Mouse (Mus musculus) heart, postnatal 0 days (tissue): Measurements from ENCODE around the gene Gcnt3. TPM values are rescaled to one million over a fixed set of nuclear protein-coding genes. Genes with fewer than 3 reads are reported as not detected.

Experiments used
- ATAC-seq: fragments of 200-750 bp; cut with Nextera tagmentation; 2 replicates; pipeline ENCODE4 v1.8.0; 2017; ENCODE audit warnings: low read depth, moderate number of reproducible peaks, moderate library complexity; ENCODE audit not compliant: insufficient read depth
- DNase-seq: peaks from one replicate; pipeline ENCODE4 v3.0.0-alpha.2; 2016; ENCODE audit warnings: low spot score
- H3K27ac ChIP-seq: fragments of 300-500 bp; sonication (generic); 2 replicates; pipeline ENCODE4 v1.5.1; 2014; ENCODE audit warnings: low read depth, mild to moderate bottlenecking
- H3K27me3 ChIP-seq: fragments of 300-500 bp; sonication (generic); 2 replicates; pipeline ENCODE4 v1.6.1; 2014; ENCODE audit warnings: low read length, mixed read lengths; ENCODE audit not compliant: control insufficient read depth, insufficient read depth
- H3K36me3 ChIP-seq: fragments of 300-500 bp; sonication (generic); replicated peaks from 2 replicates; pipeline ENCODE4 v1.6.1; 2014; ENCODE audit warnings: low read length, mixed read lengths; ENCODE audit not compliant: control insufficient read depth, insufficient read depth
- H3K4me1 ChIP-seq: fragments of 300-500 bp; sonication (generic); 2 replicates; pipeline ENCODE4 v1.6.1; 2014; ENCODE audit warnings: antibody characterized with exemption; ENCODE audit not compliant: control insufficient read depth, insufficient read depth
- H3K4me2 ChIP-seq: fragments of 300-500 bp; sonication (generic); 2 replicates; pipeline ENCODE4 v1.6.1; 2014; ENCODE audit warnings: low read depth, mild to moderate bottlenecking, low read length, moderate library complexity
- H3K4me3 ChIP-seq: fragments of 300-500 bp; sonication (generic); 2 replicates; pipeline ENCODE4 v1.5.1; 2014; ENCODE audit warnings: low read depth, low read length
- H3K9ac ChIP-seq: fragments of 300-500 bp; sonication (generic); replicated peaks from 2 replicates; pipeline ENCODE4 v1.6.1; 2014; ENCODE audit warnings: low read depth, low read length, mixed read lengths
- H3K9me3 ChIP-seq: fragments of 300-500 bp; sonication (generic); replicated peaks from 2 replicates; pipeline ENCODE4 v1.6.1; 2016; ENCODE audit warnings: low read length; ENCODE audit not compliant: control insufficient read depth
- CTCF ChIP-seq: IDR thresholded peaks from 2 replicates; pipeline ENCODE4 v1.5.1; 2016; ENCODE audit warnings: antibody characterized with exemption, control low read depth, low read depth
- EP300 ChIP-seq: IDR thresholded peaks from 2 replicates; pipeline ENCODE4 v1.6.1; 2016; ENCODE audit warnings: antibody characterized with exemption, low read depth
- WGBS: fragments of 180-500 bp; shearing (Covaris S2); extraction: QIAGEN DNeasy Blood & Tissue Kit; methylation state at CpG from one replicate; pipeline ENCODE4 v1.1.7; 2014; 5-methylcytosine and 5-hydroxymethylcytosine counted together
- polyA plus RNA-seq: library from polyadenylated mRNA; unstranded; fragments of >200 nt; fragmentation: Nextera tagmentation; extraction: Ambion mirVana; gene quantifications from 2 replicates; pipeline ENCODE4 v1.2.1, GENCODE M21; 2015
- total RNA-seq: library from RNA; depleted of rRNA; stranded (reverse); fragments of >200 nt; gene quantifications from 2 replicates; pipeline ENCODE4 v1.2.3, GENCODE M21; 2014; ENCODE audit warnings: low replicate concordance

Gcnt3 gene
- total and polyA plus RNA-seq, 2 experiments from 2014 or later = 0.04 TPM; not detected in 1

DNA sequence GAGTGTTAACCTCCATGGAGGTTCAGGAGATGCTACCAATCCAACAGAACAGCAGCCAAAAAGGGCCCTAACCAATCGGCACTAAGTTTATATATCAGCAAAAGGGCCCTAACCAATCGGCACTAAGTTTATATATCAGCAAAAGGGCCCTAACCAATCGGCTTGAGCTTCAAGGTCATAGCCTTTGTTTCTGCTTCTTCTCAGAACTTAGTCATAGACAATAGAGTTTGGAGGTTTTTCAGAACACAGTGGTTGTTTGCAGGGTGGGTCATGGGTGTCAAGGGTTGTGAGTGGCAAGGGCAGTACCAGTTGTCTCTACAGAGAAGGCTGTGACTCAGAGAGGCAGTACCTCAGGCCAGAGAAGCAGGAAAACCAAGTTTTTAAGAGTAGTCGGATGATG, 4.2 kb upstream of the Gcnt3 start:
- no peak for DNase-seq
- Histone ChIP-seq H3K4me2 (no peak overlapping the region), H3K27ac (no peak overlapping the region), H3K27me3 (no peaks in the 10 kb centered on the region), H3K4me1 (no peaks in the 10 kb centered on the region), H3K4me3 (no peak overlapping the region), H3K9me3 (no peaks in the 10 kb centered on the region), H3K9ac (no peak overlapping the region), H3K36me3 (no peaks in the 10 kb centered on the region)
- ATAC-seq = no peak
- TF ChIP-seq CTCF (no peak), EP300 (no peak)
- WGBS = 84% methylated on average over 4 of the region's 4 CpGs

DNA sequence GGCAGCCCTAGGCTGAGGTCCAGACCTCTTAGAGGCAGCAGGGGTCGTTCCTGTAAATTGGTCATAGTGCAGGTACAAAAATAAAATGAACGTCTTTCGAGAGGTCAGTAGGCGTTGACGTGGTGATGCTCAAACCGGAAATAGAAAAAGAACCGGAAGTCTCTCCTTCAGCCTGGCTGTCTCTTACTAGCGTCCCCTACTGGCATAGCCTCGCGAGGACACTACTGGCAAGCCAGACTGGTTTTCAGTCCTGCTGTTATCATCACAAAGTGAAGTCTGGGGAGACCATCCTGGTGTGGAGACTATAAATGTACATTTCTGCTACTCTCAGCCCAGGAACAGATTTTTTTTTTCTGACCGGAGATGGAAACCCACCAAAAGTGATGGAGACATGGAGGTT, 2.7 kb upstream of the Gcnt3 start:
- H3K27me3 ChIP-seq = no peaks in the 10 kb centered on the region
- 60% methylated on average over 11 of the region's 11 CpGs for WGBS

DNA sequence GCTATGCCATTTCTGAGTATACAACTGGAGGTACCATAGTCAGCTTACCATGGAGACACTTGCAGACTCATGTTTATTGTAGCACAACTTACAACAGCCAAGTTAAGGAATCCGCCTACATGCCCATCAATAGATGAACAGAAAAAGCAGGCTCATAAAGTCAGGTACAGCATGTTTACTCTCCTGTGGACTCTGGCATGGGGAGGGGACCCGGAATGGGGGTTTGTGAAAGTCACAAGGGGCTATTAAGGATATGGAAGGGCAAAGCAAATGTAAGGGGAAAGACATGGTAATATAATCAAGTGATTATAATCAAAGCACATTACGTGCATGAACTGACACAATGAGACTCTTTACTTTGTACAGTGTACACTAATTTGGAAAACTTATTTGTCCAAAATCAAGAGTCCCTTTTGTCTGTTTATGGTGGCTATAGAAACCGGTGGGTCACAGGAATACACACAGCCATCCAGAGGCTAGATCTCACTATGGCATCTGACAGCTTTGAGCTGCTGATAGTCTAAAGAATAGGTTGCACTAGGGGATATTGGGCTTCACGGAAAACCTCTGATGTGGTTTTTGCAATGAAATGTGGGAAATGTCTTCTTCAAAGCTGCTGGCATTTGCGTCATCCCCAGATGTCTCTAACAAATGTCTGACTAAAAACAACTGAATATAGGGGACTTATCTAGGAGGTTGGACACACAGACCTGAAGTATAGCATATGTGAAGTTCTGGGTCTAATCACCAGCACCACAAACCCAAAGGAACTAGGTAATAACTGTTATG, 1.9 kb upstream of the Gcnt3 start:
- H3K27ac ChIP-seq = no peak overlapping the region
- no peaks in the 10 kb centered on the region for H3K27me3 ChIP-seq
- no peak overlapping the region for H3K4me3 ChIP-seq
- H3K9me3 ChIP-seq = no peaks in the 10 kb centered on the region
- no peaks in the 10 kb centered on the region for H3K4me1 ChIP-seq
- no peak overlapping the region for H3K4me2 ChIP-seq
- 83% methylated on average over 6 of the region's 6 CpGs for WGBS
- DNase-seq (no peak), ATAC-seq (no peak)
- no peak for TF ChIP-seq EP300
- TF ChIP-seq CTCF = no peak
- H3K9ac ChIP-seq = no peak overlapping the region
- no peaks in the 10 kb centered on the region for H3K36me3 ChIP-seq

More for the DNA sequence above, 2.7 kb upstream of the Gcnt3 start:
- Histone ChIP-seq H3K4me2 (no peak overlapping the region), H3K4me3 (no peak overlapping the region), H3K9me3 (no peaks in the 10 kb centered on the region), H3K9ac (no peak overlapping the region), H3K36me3 (no peaks in the 10 kb centered on the region), H3K27ac (no peak overlapping the region), H3K4me1 (no peaks in the 10 kb centered on the region)
- no peak for ATAC-seq
- DNase-seq = no peak
- TF ChIP-seq EP300 (no peak), CTCF (no peak)

DNA sequence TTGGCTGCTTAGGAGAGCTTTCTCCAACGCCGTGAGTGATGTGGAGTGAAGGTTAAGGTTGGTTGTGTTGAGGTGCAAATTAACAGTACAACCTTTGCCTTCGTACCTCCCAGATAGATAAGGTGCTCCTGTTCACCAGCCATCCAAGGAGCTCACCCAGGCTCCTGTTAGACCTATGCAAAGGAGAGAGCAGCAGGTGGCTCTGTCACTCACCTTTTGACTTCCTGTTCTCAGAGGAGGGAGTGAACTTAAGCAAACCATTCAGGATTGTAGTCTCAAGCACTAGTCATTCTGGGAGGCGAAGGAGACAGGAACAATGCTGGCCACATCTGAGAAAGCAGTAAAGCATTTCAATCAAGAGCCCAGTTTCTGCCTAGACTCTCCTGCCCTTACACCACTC, 1.2 kb downstream of the Gcnt3 start:
- no peak overlapping the region for H3K27ac ChIP-seq
- H3K4me2 ChIP-seq = no peak overlapping the region
- H3K9me3 ChIP-seq = no peaks in the 10 kb centered on the region
- no peaks in the 10 kb centered on the region for H3K27me3 ChIP-seq
- no peaks in the 10 kb centered on the region for H3K36me3 ChIP-seq
- TF ChIP-seq EP300 (no peak), CTCF (no peak)
- ATAC-seq (no peak), DNase-seq (no peak)
- 66% methylated on average over 4 of the region's 4 CpGs for WGBS
- no peak overlapping the region for H3K9ac ChIP-seq
- H3K4me1 ChIP-seq = no peaks in the 10 kb centered on the region
- H3K4me3 ChIP-seq = no peak overlapping the region

- TF ChIP-seq CTCF (no peak), EP300 (no peak)
- Histone ChIP-seq H3K4me3 (no peak overlapping the region), H3K4me1 (no peaks in the 10 kb centered on the region), H3K36me3 (no peaks in the 10 kb centered on the region), H3K4me2 (no peak overlapping the region), H3K9ac (no peak overlapping the region), H3K27me3 (no peaks in the 10 kb centered on the region), H3K27ac (no peak overlapping the region), H3K9me3 (no peaks in the 10 kb centered on the region)
- WGBS = 89% methylated on average over 7 of the region's 7 CpGs
- ATAC-seq = no peak
- no peak for DNase-seq
These were observed 3.2 kb downstream of the Gcnt3 start for GRCm38 (mm10) chr9:70034702-70035101.

DNA sequence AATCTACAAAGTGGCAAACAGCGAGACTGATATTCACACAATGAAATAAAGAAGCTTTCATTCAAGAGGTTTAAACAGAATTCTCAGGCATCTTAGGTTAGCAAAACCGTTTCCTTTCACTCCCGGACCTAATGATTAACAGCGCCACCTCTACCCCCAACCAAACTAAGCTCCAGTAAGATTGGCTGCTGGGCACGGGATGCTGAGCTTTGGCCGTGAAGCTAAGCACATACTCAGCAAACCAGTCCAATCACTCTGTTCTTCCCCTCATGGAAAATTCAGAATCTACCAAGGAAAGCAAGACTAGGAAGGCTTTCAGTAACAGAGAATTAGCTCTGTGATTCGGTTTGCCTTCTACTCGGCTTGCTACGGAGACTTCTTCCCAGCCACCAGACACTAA, 4.8 kb downstream of the Gcnt3 start:
- no peaks in the 10 kb centered on the region for H3K4me1 ChIP-seq
- DNase-seq (no peak), ATAC-seq (no peak)
- H3K4me3 ChIP-seq = no peak overlapping the region
- no peaks in the 10 kb centered on the region for H3K27me3 ChIP-seq
- no peak overlapping the region for H3K9ac ChIP-seq
- 74% methylated on average over 9 of the region's 9 CpGs for WGBS
- H3K27ac ChIP-seq = no peak overlapping the region
- H3K36me3 ChIP-seq = no peaks in the 10 kb centered on the region
- no peaks in the 10 kb centered on the region for H3K9me3 ChIP-seq
- H3K4me2 ChIP-seq = no peak overlapping the region
- TF ChIP-seq EP300 (no peak), CTCF (no peak)
